Mouse (Mus musculus) cerebellum, postnatal 25 days (tissue): ENCODE measurements around the gene Ccdc73.

Source experiments
- DNase-seq, 2 experiments: peaks; one replicate each; pipeline ENCODE4 v3.0.0; 2021; ENCODE audit warnings: mixed read lengths in 2 of 2

Gene Ccdc73

DNA sequence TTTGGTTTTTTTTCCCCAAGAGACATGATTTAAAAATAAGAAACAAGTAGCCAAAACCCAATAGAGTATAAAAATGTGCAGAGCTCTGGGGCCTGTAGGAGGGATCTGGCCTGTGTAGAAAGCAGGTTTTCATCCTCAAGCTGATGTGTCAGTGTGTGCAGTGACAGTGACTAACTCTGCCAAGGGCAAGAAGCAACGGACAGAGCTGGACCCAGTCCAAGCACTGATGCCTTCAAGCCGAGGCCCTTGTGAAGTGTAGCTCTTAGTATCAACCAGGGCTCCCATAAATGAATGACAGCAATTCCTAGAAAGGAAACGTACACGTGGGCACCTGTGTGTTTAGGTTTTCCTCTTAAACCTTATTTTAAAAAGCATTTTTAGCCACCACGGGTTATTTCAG lies 161.2 kb downstream of the Ccdc73 start:
- peak in 1 of 2 experiments; percentile 19 for DNase-seq

DNA sequence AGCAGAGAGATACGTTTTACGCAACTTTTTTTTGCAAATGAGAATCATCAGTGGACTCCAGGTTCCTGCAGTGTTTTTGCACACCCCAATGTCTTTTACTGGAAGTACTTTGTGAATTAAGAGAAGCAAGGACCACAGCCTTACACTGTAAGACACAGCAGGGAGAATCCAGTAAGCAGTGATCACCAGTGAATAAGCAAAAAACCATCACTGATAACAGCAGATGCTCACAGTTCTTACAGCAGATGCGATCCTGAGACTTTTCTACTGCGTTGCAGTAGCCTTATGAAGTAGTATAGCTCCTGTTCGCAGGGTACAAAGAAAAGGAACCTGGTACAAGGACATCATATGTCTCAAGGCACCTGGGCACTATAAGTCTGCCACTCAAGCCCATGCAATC lies 162.9 kb downstream of the Ccdc73 start:
- DNase-seq: no peak

DNA sequence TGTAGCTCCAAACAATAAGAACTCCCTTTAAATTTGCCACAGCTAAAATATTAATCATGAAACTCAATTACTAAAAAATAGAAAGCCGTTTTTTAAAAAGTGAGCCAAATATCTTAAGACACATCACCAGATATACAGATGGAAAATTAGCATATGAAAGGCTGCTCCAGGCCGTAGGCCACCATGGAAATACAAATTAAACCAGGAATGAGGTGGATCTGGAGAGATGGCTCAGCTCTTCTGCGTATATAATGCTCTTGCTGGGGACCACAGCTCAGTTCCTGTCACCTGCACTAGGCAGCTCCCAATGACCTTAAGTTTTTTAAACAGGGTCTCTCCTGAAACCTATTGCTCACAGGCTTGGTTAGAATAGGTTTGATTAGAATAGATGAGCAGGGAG lies 166.5 kb downstream of the Ccdc73 start:
- no peak for DNase-seq

DNA sequence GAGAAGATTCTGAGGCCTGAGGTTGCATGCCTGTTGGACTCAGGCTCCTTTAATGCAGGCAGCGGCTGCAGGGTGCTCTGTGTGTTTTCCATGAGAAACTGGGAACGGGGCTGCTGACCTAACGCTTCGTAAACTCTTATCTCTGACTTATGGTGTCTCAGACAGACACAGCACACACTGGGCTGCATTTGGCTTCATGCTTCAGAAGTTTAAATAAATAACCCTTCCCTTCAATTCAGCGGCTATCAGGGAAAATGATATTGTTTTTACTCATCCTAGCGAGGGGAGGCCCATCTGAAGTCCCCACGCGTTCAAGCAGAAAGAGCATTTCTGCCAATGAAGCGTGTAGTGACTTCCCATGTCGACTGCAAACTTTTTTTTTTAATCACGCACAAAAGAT lies 168.4 kb downstream of the Ccdc73 start:
- DNase-seq: no peak

DNA sequence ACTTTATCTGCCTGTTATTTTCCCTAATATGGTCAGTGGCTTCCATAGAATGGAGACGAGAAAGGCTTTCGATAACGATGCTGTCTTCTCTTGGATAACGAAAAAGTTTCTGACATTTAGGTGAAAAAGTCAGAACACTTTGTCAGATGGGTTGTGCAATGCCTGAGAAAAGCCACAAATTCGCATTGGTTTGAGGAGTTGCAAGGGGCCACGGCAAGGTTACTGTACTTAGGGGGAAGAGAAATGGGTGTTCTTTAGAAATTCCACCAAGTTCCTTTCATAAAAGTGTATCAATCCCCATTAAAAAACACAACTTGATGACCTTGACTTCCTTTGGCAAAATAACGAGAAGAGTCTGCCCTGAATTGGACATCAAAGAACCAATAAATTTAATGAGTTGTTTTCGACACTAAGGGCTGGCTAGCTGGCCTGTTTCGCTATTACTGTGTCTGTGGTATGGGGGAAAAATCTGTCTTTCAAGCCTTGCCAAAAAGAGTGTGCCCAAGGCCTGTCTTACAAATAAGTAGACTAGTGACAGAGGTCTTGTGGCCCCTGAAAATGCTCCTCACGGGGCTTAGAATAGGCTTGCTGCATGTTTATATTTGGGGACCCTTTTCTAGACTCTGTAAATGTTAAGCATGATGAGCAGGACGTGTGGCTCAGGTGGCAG lies 168.9 kb downstream of the Ccdc73 start:
- no peak for DNase-seq

DNA sequence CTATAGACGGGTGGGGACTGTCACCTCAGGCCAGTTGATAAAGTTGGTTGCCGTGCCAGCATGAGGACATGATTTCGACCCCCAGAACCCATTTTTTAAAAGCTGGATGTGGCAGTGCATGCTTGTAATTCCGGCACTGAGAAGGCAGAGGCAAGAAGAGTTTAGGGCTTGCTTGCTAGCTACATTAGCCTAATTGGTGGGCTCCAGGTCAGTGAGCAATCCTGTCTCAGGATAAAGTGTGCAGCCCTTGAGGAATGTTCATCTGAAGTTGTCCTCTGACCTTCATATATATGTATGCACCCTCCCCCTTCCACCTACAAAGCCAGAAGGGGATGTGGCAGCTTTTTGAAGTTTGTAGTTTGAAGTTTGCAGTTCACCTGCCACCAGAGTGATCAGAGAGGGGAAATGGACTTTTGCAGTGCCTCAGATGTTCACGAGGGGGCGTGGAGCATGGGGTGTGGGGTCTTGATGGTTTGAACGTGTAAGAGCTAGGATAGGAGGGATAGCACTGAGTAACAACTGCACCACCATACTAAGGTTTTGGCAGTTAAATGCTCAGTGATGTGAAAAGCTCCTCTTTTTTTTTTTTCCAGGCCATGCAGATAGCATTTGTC lies 170.5 kb downstream of the Ccdc73 start:
- no peak for DNase-seq

DNA sequence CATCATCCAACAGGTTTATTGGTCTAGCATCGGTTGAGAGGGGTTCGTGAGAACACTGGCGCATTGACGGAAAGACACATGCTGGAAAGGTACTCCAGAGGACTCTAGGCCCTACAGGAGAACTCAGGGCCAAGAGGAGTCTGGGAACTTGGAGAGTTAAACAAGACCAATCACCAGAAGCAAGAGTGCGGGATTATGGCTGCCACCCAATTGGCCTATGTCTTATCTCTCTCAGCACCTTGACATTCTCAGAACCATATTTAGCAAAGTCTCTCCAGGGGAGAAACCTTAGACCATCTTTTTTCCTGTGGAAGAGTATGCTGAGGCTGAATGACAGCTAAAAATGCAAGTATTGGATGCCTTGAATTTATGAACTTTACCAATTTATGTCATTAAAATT lies 171.3 kb downstream of the Ccdc73 start:
- no peak for DNase-seq

DNA sequence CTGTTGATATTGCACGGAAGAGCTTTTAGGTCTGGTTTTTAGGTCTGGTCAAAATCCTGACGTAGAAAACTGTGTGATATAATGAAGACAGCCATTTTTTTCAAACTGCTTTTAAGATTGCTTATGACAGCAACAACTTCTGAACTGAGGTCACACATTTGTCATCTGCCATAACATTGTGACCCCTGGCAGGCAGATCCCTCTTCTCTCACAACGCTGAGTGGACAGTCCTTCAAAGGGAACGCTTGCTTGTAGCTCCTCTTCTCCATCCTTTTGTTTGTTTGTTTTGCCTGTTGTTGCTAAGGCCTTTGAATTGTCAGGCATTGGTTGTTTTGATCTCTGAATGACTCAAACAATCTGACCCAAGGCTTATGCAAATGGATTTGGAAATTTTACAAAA lies 173.3 kb downstream of the Ccdc73 start:
- no peak for DNase-seq

DNA sequence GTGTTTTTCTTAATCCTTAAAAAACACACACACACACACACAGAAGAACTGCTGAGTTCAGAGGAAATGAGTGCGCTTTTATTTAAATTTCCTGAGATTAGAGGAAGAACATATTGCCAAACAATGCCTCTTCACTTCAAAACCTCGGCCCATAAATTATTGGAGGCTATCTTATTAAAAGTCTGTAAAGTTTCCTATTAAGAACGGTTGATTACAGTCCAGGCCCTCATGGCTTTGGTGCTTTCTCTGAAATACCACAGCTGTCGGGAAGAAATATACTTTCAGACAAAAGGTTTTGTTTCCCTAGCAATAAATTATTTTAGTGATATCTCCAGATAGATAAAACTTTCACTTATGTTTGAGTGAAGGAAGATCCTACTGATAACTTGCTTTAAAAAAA lies 175.5 kb downstream of the Ccdc73 start:
- DNase-seq: no peak

DNA sequence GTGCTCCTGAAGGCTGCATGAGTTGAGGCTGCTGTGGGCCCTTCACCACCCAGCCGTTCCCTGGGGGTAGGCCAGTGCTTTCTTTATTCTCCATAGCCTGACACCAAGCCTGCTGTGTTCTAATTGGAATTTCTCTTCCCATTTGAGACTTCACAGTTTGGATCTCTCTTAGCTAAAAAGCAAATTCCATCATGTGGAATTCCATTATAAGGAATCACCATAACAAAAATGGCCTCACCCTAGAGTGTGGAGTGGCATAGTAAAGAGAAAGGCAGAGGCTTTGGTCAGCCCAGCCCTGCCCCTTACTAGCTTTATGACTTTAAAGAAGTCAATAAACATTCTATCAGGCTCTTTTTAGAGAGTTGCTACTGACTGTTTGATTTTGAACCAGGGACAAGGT lies 180.7 kb downstream of the Ccdc73 start:
- DNase-seq: no peak

DNA sequence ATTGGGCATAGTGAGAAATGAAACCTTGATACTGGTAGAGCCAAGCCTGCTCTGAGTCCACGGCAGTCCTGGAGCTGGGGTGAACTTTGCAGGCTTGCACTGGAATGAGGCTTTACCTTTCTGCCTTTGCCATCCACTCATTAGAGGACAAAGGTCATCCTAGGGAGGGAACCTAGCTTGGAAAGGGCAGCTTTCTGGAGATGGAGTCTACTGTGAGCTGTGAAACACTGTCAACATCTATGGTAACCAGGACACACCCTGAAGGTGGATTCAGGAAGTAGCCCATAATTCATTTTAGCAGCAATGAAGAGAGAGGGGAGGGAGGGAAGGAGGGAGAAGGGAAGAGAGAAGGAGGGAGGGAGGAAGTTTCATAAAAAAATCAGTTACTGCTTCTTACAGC lies 187.9 kb downstream of the Ccdc73 start:
- no peak for DNase-seq

DNA sequence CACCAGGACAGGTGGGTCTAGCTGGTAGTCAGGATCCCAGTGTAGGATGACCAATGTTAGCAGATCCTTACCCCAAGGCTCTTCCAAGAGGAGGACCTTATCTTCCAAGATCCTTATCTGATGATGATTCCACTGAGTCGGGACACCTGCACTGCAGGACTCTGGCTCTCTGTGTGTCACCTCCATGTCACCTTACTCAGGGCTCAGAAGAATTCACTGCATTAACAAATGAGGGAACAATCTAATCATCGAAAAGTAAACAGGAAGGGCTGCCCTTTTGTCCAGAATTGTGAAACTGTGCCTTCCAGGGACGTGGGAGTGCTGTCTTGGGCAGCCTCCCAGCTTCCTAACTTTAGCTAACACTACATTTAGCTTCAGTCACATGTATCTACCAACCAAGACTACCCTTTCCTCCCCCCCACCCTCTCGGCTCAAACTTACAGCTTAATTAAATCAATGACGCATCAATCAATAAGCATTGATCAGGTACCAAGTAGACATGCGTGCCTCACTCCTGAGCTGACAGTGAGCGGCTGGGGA lies 191.0 kb downstream of the Ccdc73 start:
- no peak for DNase-seq

DNA sequence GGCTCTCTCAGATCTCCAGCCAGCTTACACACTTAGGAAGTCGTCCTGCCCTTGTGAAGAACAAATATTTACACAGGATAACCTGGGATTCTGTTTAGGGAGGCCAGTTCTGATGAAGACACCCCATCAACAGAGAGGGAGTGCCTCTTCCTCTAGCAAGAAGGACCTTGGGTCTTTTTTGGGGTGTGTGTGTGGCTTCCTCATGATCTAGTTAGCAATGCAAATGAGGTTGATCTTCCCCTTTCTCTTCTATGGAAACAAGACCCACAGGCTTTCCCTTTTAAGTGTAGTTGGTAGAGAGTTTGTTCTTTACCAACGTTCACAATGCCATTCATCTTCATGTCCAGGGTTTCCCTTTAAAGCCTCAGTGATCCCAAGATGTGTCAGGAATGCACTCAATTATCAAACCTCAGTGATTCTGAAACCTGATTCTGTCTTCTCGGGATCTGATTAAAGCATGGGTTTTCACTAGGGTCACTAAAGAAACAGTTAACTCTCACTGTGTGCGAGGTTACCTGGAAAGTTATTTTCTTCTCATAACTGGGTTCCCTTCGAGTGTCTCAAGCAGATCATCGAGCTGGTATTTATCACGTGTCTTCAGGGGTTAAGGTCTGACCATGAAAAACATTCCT lies 195.3 kb downstream of the Ccdc73 start:
- no peak for DNase-seq
